Mouse (Mus musculus): ENCODE data around the gene Bcl6. TPM values are rescaled to one million over a fixed set of nuclear protein-coding genes. Genes with fewer than 3 reads are reported as not detected.

The Bcl6 gene
- polyA plus RNA-seq (2017; shearing (Covaris generic)), result 15.2 TPM

GRCm38 (mm10) chr16:23988466-23989208 is at the start of gene Bcl6, which contains the start of gene Gm37419:
Gene Bcl6, minus strand, starts transcription at chr16:23988852.
Gene Gm37419, plus strand, starts transcription at chr16:23988482.

GRCm38 (mm10) chr16:23932294-23932693 is 56.4 kb downstream of the Bcl6 start, which contains the start of gene Rtp2:
Gene Rtp2, minus strand, starts transcription at chr16:23932394.

Other genes starting within 250 kb of the Bcl6 start
- not detected for gene Sst, start 97.9 kb downstream of the Bcl6 start, polyA plus RNA-seq (2017; shearing (Covaris generic))
- not detected for gene Rtp2, start 56.5 kb downstream of the Bcl6 start, polyA plus RNA-seq (2017; shearing (Covaris generic))
- gene Gm37419, start 370 bp downstream of the Bcl6 start, polyA plus RNA-seq (2017; shearing (Covaris generic)), result not detected

Measured in CD4-positive, CD25-positive, alpha-beta regulatory T cell (primary cell).